Mouse (Mus musculus): ENCODE measurements at regions not wholly inside any gene's neighbourhood (a gene's known extent, or its start where the extent isn't known, plus 50 kb on each side); places are given as distances from the start of the nearest gene placed in this dataset.

GRCm38 (mm10) chr10:126709219-126709917, 191.8 kb downstream of the Atp23 start:
- WGBS, result 62% methylated on average over 14 of the region's 14 CpGs

GRCm38 (mm10) chr10:126708730-126709129, 192.4 kb downstream of the Atp23 start:
- Histone ChIP-seq H3K9me3 (ENCODE audit: control insufficient read depth, low read length) (no peaks in the 10 kb centered on the region), H3K4me3 (replicated peaks; ENCODE audit: low read depth, low read length) (no peak overlapping the region), H3K27ac (replicated peaks; ENCODE audit: low read depth, low read length) (0 out of 2 replicates have a peak overlapping the region, but pooled peaks have one; percentile 41), H3K4me2 (ENCODE audit: low read length) (no peak overlapping the region), H3K4me1 (ENCODE audit: control insufficient read depth, insufficient read depth, low read length) (0 out of 2 replicates have a peak, but pooled peaks cover 7% of the 10 kb centered on the region), H3K27me3 (ENCODE audit: control insufficient read depth, insufficient read depth, low read length) (no peaks in the 10 kb centered on the region), H3K9ac (replicated peaks; ENCODE audit: low read length) (no peak overlapping the region), H3K36me3 (ENCODE audit: control insufficient read depth, insufficient read depth, low read length) (no peaks in the 10 kb centered on the region)
- no peak for ATAC-seq (ENCODE audit: low FRiP score, low TSS enrichment)
- WGBS, result 33% methylated on average over 4 of the region's 4 CpGs
- DNase-seq, result peak; percentile 72

More at GRCm38 (mm10) chr10:126709219-126709917, 191.8 kb downstream of the Atp23 start:
- DNase-seq (peak; percentile 43), ATAC-seq (ENCODE audit: low FRiP score, low TSS enrichment) (no peak)
- 0 out of 2 replicates have a peak, but pooled peaks cover 7% of the 10 kb centered on the region for H3K4me1 ChIP-seq (ENCODE audit: control insufficient read depth, insufficient read depth, low read length)
- peak overlapping the region; percentile 13; the same call in 1 of the 2 replicates for H3K27ac ChIP-seq (replicated peaks; ENCODE audit: low read depth, low read length)
- H3K4me3 ChIP-seq (replicated peaks; ENCODE audit: low read depth, low read length), result no peak overlapping the region
- no peaks in the 10 kb centered on the region for H3K27me3 ChIP-seq (ENCODE audit: control insufficient read depth, insufficient read depth, low read length)
- no peaks in the 10 kb centered on the region for H3K9me3 ChIP-seq (ENCODE audit: control insufficient read depth, low read length)
- H3K36me3 ChIP-seq (ENCODE audit: control insufficient read depth, insufficient read depth, low read length), result no peaks in the 10 kb centered on the region
- H3K9ac ChIP-seq (replicated peaks; ENCODE audit: low read length), result no peak overlapping the region
- no peak overlapping the region for H3K4me2 ChIP-seq (ENCODE audit: low read length)

- 0 out of 2 replicates have a peak, but pooled peaks cover 7% of the 10 kb centered on the region for H3K4me1 ChIP-seq (ENCODE audit: control insufficient read depth, insufficient read depth, low read length)
- no peak overlapping the region for H3K4me2 ChIP-seq (ENCODE audit: low read length)
- H3K36me3 ChIP-seq (ENCODE audit: control insufficient read depth, insufficient read depth, low read length), result no peaks in the 10 kb centered on the region
- H3K27me3 ChIP-seq (ENCODE audit: control insufficient read depth, insufficient read depth, low read length), result no peaks in the 10 kb centered on the region
- no peaks in the 10 kb centered on the region for H3K9me3 ChIP-seq (ENCODE audit: control insufficient read depth, low read length)
- DNase-seq, result no peak
- ATAC-seq (ENCODE audit: low FRiP score, low TSS enrichment), result no peak
- H3K4me3 ChIP-seq (replicated peaks; ENCODE audit: low read depth, low read length), result no peak overlapping the region
- 66% methylated on average over 4 of the region's 4 CpGs for WGBS
- H3K9ac ChIP-seq (replicated peaks; ENCODE audit: low read length), result no peak overlapping the region
- no peak overlapping the region; the same call in 1 of the 2 replicates for H3K27ac ChIP-seq (replicated peaks; ENCODE audit: low read depth, low read length)
Measured at GRCm38 (mm10) chr10:126708215-126708614, 192.9 kb downstream of the Atp23 start.

- Histone ChIP-seq H3K27me3 (ENCODE audit: control insufficient read depth, insufficient read depth, low read length) (no peaks in the 10 kb centered on the region), H3K9ac (replicated peaks; ENCODE audit: low read length) (no peak overlapping the region), H3K9me3 (ENCODE audit: control insufficient read depth, low read length) (no peaks in the 10 kb centered on the region), H3K4me3 (replicated peaks; ENCODE audit: low read depth, low read length) (no peak overlapping the region), H3K36me3 (ENCODE audit: control insufficient read depth, insufficient read depth, low read length) (no peaks in the 10 kb centered on the region), H3K4me2 (ENCODE audit: low read length) (no peak overlapping the region), H3K4me1 (ENCODE audit: control insufficient read depth, insufficient read depth, low read length) (no peaks in the 10 kb centered on the region), H3K27ac (replicated peaks; ENCODE audit: low read depth, low read length) (no peak overlapping the region)
- WGBS, result 90% methylated on average over 10 of the region's 10 CpGs
- ATAC-seq (ENCODE audit: low FRiP score, low TSS enrichment) (no peak), DNase-seq (no peak)
Measured at GRCm38 (mm10) chr10:126697086-126697485, 204.1 kb downstream of the Atp23 start.

- DNase-seq (no peak), ATAC-seq (ENCODE audit: low FRiP score, low TSS enrichment) (no peak)
- H3K9me3 ChIP-seq (ENCODE audit: control insufficient read depth, low read length), result no peaks in the 10 kb centered on the region
- WGBS, result 56% methylated on average over 25 of the region's 25 CpGs
- no peak overlapping the region for H3K9ac ChIP-seq (replicated peaks; ENCODE audit: low read length)
- H3K27ac ChIP-seq (replicated peaks; ENCODE audit: low read depth, low read length), result no peak overlapping the region
- H3K27me3 ChIP-seq (ENCODE audit: control insufficient read depth, insufficient read depth, low read length), result no peaks in the 10 kb centered on the region
- H3K4me3 ChIP-seq (replicated peaks; ENCODE audit: low read depth, low read length), result no peak overlapping the region
- no peaks in the 10 kb centered on the region for H3K4me1 ChIP-seq (ENCODE audit: control insufficient read depth, insufficient read depth, low read length)
- no peaks in the 10 kb centered on the region for H3K36me3 ChIP-seq (ENCODE audit: control insufficient read depth, insufficient read depth, low read length)
- no peak overlapping the region for H3K4me2 ChIP-seq (ENCODE audit: low read length)
Measured at GRCm38 (mm10) chr10:126690914-126691673, 210.1 kb downstream of the Atp23 start.

- H3K9me3 ChIP-seq (ENCODE audit: control insufficient read depth, low read length), result peaks cover 3% of the 10 kb centered on the region; the same call in 1 of the 2 replicates
- ATAC-seq (ENCODE audit: low FRiP score, low TSS enrichment) (no peak; the same call in 1 of the 2 replicates), DNase-seq (peak; percentile 64)
- H3K4me1 ChIP-seq (ENCODE audit: control insufficient read depth, insufficient read depth, low read length), result peaks cover 10% of the 10 kb centered on the region; the same call in 1 of the 2 replicates
- H3K27ac ChIP-seq (replicated peaks; ENCODE audit: low read depth, low read length), result no peak overlapping the region
- no peak overlapping the region for H3K4me3 ChIP-seq (replicated peaks; ENCODE audit: low read depth, low read length)
- WGBS, result 8% methylated on average over 12 of the region's 12 CpGs
- no peaks in the 10 kb centered on the region for H3K36me3 ChIP-seq (ENCODE audit: control insufficient read depth, insufficient read depth, low read length)
- no peak overlapping the region for H3K9ac ChIP-seq (replicated peaks; ENCODE audit: low read length)
- peak overlapping the region; percentile 32 for H3K4me2 ChIP-seq (ENCODE audit: low read length)
- no peaks in the 10 kb centered on the region for H3K27me3 ChIP-seq (ENCODE audit: control insufficient read depth, insufficient read depth, low read length)
Measured at GRCm38 (mm10) chr10:126680275-126681184, 220.6 kb downstream of the Atp23 start.

GRCm38 (mm10) chr10:126679224-126680120, 221.7 kb downstream of the Atp23 start:
- Histone ChIP-seq H3K9me3 (ENCODE audit: control insufficient read depth, low read length) (peaks cover 3% of the 10 kb centered on the region; the same call in 1 of the 2 replicates), H3K27me3 (ENCODE audit: control insufficient read depth, insufficient read depth, low read length) (no peaks in the 10 kb centered on the region), H3K9ac (replicated peaks; ENCODE audit: low read length) (no peak overlapping the region), H3K4me3 (replicated peaks; ENCODE audit: low read depth, low read length) (no peak overlapping the region), H3K4me1 (ENCODE audit: control insufficient read depth, insufficient read depth, low read length) (peaks cover 10% of the 10 kb centered on the region; the same call in 1 of the 2 replicates), H3K4me2 (ENCODE audit: low read length) (peak overlapping the region; percentile 44), H3K27ac (replicated peaks; ENCODE audit: low read depth, low read length) (no peak overlapping the region), H3K36me3 (ENCODE audit: control insufficient read depth, insufficient read depth, low read length) (no peaks in the 10 kb centered on the region)
- DNase-seq, result peak; percentile 52
- WGBS, result 22% methylated on average over 25 of the region's 25 CpGs
- no peak; the same call in 1 of the 2 replicates for ATAC-seq (ENCODE audit: low FRiP score, low TSS enrichment)

Data from midbrain, embryonic 14.5 days (tissue).